Comparison of ENCODE assay signal across 9 mouse cellular contexts in the genomic region with DNA sequence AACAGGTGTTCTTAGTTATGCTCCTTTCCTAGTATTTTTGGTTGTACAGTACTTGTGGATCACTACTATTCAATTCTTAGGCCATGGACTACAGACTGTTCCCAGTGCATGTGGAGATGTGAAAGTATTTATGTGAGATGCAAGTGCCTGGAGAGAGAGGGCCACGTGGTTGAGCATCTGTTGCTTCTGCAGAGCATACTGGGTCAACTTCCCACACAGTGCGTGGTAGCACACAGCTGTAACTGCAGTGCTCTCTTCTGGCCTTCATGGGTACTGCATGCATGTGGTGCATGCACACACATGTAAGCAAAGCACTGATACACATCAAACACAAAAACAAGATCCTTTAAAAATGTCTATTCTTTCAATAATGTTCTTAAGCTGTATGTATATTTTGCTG. TPM values are rescaled to one million over a fixed set of nuclear protein-coding genes. Genes with fewer than 3 reads are reported as not detected.
DNase-seq lines count a peak whose midpoint lies in the region; ATAC-seq lines count a peak whose summit lies in the region.
"Had no signal": no experiment of that assay in that cellular context is flagged by ENCODE, and none has a peak within 500 bp of the region (broad histone marks: within the 10 kb centered on the region; RNA-seq: fewer than 3 reads in every experiment).

No protein-coding gene starts in this region.

- H3K4me3 ChIP-seq in neural tube, embryonic 15.5 days (replicated peaks): no peak overlapping the region
- H3K4me3 ChIP-seq: limb, embryonic 15.5 days had no signal

- H3K9ac ChIP-seq in neural tube, embryonic 15.5 days (replicated peaks): no peak overlapping the region
- H3K9ac ChIP-seq: limb, embryonic 15.5 days had no signal

- no peak overlapping the region for H3K27ac ChIP-seq in neural tube, embryonic 15.5 days (replicated peaks)
- H3K27ac ChIP-seq: limb, embryonic 15.5 days had no signal

- H3K9me3 ChIP-seq in neural tube, embryonic 15.5 days (replicated peaks): no peaks in the 10 kb centered on the region
- H3K9me3 ChIP-seq: limb, embryonic 15.5 days had no signal

- H3K4me2 ChIP-seq in neural tube, embryonic 15.5 days: no peak overlapping the region
- H3K4me2 ChIP-seq: limb, embryonic 15.5 days had no signal

- peak; percentile 51 to 66 for DNase-seq in cerebellum, postnatal 10 days
- DNase-seq in cerebellum, adult 11-12 months: no peak
- DNase-seq in right cerebral cortex, postnatal 14 days: peak; percentile 51
- DNase-seq in right cerebral cortex, adult 2 months (ENCODE audit: low spot score in 2 of 2): no peak
- peak; percentile 5 for DNase-seq in embryo, embryonic 11.5 days (ENCODE audit: low read depth, low spot score)
- peak; percentile 41 for DNase-seq in kidney, postnatal 14 days
- peak; percentile 5 to 29 for DNase-seq in natural killer cell, adult 2 months (ENCODE audit: low spot score in 2 of 2)

- H3K27me3 ChIP-seq in neural tube, embryonic 15.5 days (replicated peaks): no peaks in the 10 kb centered on the region
- H3K27me3 ChIP-seq: limb, embryonic 15.5 days had no signal

- peaks cover 57% of the 10 kb centered on the region for H3K36me3 ChIP-seq in neural tube, embryonic 15.5 days

- no peak for ATAC-seq in neural tube, embryonic 15.5 days (ENCODE audit: low FRiP score)

- WGBS in neural tube, embryonic 15.5 days: 83% methylated on average over 2 of the region's 2 CpGs

- H3K4me1 ChIP-seq in neural tube, embryonic 15.5 days: no peaks in the 10 kb centered on the region
- H3K4me1 ChIP-seq: limb, embryonic 15.5 days had no signal

RNA-seq across cellular contexts. Expression of a gene that starts 32.6 kb away (rescaled TPM):
- polyA plus RNA-seq in neural tube, embryonic 15.5 days (2015; fragmentation: Nextera tagmentation; extraction: Ambion mirVana): 18.5 and 20.0 TPM in 2 replicates

Comparison
In these comparisons a context has a peak if more than half of its experiments do, and no peak if none do; other contexts are left out.
1. DNase-seq: peak in cerebellum, postnatal 10 days (2 of 2), right cerebral cortex, postnatal 14 days (single experiment), embryo, embryonic 11.5 days (single experiment), kidney, postnatal 14 days (single experiment) and natural killer cell, adult 2 months (2 of 2); none in cerebellum, adult 11-12 months (single experiment) and right cerebral cortex, adult 2 months (0 of 2).